Mouse (Mus musculus) myocyte (in vitro differentiated cells): ENCODE results near the gene Myo18b.

Experiments used
- MYOG ChIP-seq, 3 experiments: IDR thresholded peaks; one replicate each; pipeline ENCODE4 v1.6.1; 2011; ENCODE audit warnings: control low read depth in 2 of 3, low read depth in 2 of 3, mild to moderate bottlenecking in 2 of 3; ENCODE audit not compliant: insufficient read length in 2 of 3, control insufficient read depth in 1 of 3, insufficient read depth in 1 of 3
- POLR2A ChIP-seq: IDR thresholded peaks from one replicate; pipeline ENCODE4 v1.6.1; 2011; ENCODE audit warnings: low read depth, mild to moderate bottlenecking, control low read depth, moderate library complexity; ENCODE audit not compliant: insufficient read length
- SRF ChIP-seq: IDR thresholded peaks from one replicate; pipeline ENCODE4 v1.6.1; 2011; ENCODE audit warnings: low read depth; ENCODE audit not compliant: control insufficient read depth, insufficient read length
- USF1 ChIP-seq: IDR thresholded peaks from one replicate; pipeline ENCODE4 v1.6.1; 2011; ENCODE audit warnings: low read depth, mild to moderate bottlenecking, control low read depth, moderate library complexity

DNA sequence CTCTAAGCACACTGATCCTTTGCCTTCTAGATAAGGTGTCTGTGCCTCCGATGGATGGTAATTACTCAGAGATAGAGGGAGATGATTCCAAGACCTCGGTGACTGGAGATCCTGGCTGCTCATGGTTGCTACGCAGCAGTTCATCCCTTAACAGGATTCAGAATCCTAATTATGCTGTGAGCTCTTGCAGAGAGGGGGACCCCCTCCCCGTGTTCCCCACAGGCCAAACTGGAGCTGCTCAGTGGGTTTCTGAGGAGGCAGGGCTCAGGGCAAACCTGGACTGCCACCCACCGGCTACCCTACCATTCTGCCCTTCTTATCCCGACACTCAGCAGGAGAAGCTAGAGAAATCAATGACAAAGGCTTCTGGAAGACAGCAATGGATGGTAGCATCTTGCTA lies 54.3 kb downstream of the Myo18b start:
- no peak for TF ChIP-seq USF1
- no peak for TF ChIP-seq MYOG (IDR thresholded peaks at IDR 0.05; ENCODE audit: control insufficient read depth in 1 of 3, insufficient read depth in 1 of 3, insufficient read length in 2 of 3, low read depth in 2 of 3)
- no peak for TF ChIP-seq SRF
- TF ChIP-seq POLR2A: no peak
